Mouse (Mus musculus) cerebral cortex, adult 2 months (tissue): ENCODE results near the gene A4galt.

Experiments
- WGBS: fragments of 180-500 bp; shearing (Covaris S2); methylation state at CpG from one replicate; pipeline ENCODE4 v1.1.7; 2018; 5-methylcytosine and 5-hydroxymethylcytosine counted together

A4galt gene

GRCm38 (mm10) chr15:83265269-83265668, 13.7 kb upstream of the A4galt start:
- WGBS = 71% methylated on average over 1 of the region's 1 CpGs

GRCm38 (mm10) chr15:83263405-83263804, 11.8 kb upstream of the A4galt start:
- WGBS = 87% methylated on average over 5 of the region's 5 CpGs

- 20% methylated on average over 13 of the region's 13 CpGs for WGBS
These were observed 6.3 kb upstream of the A4galt start for GRCm38 (mm10) chr15:83257906-83258305.

- 83% methylated on average over 4 of the region's 4 CpGs for WGBS
These were observed 4.9 kb upstream of the A4galt start for GRCm38 (mm10) chr15:83256491-83256890.

GRCm38 (mm10) chr15:83255944-83256343, 4.4 kb upstream of the A4galt start:
- 85% methylated on average over 7 of the region's 7 CpGs for WGBS

- WGBS = 86% methylated on average over 4 of the region's 4 CpGs
These were observed 3.7 kb upstream of the A4galt start for GRCm38 (mm10) chr15:83255191-83255782.

- 80% methylated on average over 10 of the region's 10 CpGs for WGBS
These were observed 2.9 kb upstream of the A4galt start for GRCm38 (mm10) chr15:83254372-83255070.

GRCm38 (mm10) chr15:83252060-83252459, 486 bp upstream of the A4galt start:
- WGBS = 46% methylated on average over 14 of the region's 14 CpGs

GRCm38 (mm10) chr15:83250651-83251175, 861 bp downstream of the A4galt start:
- WGBS = 4% methylated on average over 20 of the region's 20 CpGs

- WGBS = 84% methylated on average over 12 of the region's 12 CpGs
These were observed 1.9 kb downstream of the A4galt start for GRCm38 (mm10) chr15:83249535-83250287.

- 67% methylated on average over 14 of the region's 14 CpGs for WGBS
These were observed 3.2 kb downstream of the A4galt start for GRCm38 (mm10) chr15:83248236-83248844.

- 87% methylated on average over 3 of the region's 3 CpGs for WGBS
These were observed 7.2 kb downstream of the A4galt start for GRCm38 (mm10) chr15:83244371-83244770.

- 88% methylated on average over 4 of the region's 4 CpGs for WGBS
These were observed 9.5 kb downstream of the A4galt start for GRCm38 (mm10) chr15:83241961-83242680.

- 77% methylated on average over 3 of the region's 3 CpGs for WGBS
These were observed 10.1 kb downstream of the A4galt start for GRCm38 (mm10) chr15:83241497-83241896.

- whole genome bisulfite sequencing = 66% methylated on average over 15 of the region's 15 CpGs
These were observed 13.9 kb downstream of the A4galt start for GRCm38 (mm10) chr15:83237460-83238243.

GRCm38 (mm10) chr15:83236824-83237223, 14.8 kb downstream of the A4galt start:
- 33% methylated on average over 1 of the region's 1 CpGs for WGBS

GRCm38 (mm10) chr15:83233219-83233992, 18.2 kb downstream of the A4galt start:
- 49% methylated on average over 4 of the region's 4 CpGs for WGBS

- 92% methylated on average over 10 of the region's 10 CpGs for WGBS
These were observed 24.0 kb downstream of the A4galt start for GRCm38 (mm10) chr15:83227559-83227958.

- 88% methylated on average over 5 of the region's 5 CpGs for WGBS
These were observed 24.7 kb downstream of the A4galt start for GRCm38 (mm10) chr15:83226871-83227270.
